Mouse (Mus musculus) heart, adult 2 months (tissue): ENCODE data around the gene Kat2a.

ENCODE experiments used
- CTCF ChIP-seq: fragments of 200-600 bp; IDR thresholded peaks from 2 replicates; pipeline ENCODE4 v1.8.1; 2022; ENCODE audit warnings: antibody characterized with exemption, mild to moderate bottlenecking, moderate library complexity
- EP300 ChIP-seq: fragments of 200-500 bp; IDR thresholded peaks from 2 replicates; pipeline ENCODE4 v1.6.1; 2011; ENCODE audit warnings: low read depth, low read length, control low read depth; ENCODE audit not compliant: insufficient read depth
- POLR2A ChIP-seq: fragments of 200-500 bp; IDR thresholded peaks from 2 replicates; pipeline ENCODE4 v1.6.1; 2011; ENCODE audit warnings: mild to moderate bottlenecking, low read depth, low read length, control low read depth; ENCODE audit not compliant: insufficient read depth

GRCm38 (mm10) chr11:100718462-100718861 lies 6.2 kb upstream of the Kat2a start:
- TF ChIP-seq CTCF (no peak), EP300 (no peak), POLR2A (no peak)
